Mouse (Mus musculus) thymus, adult 2 months (tissue): ENCODE results near the gene Lrba. TPM values are rescaled to one million over a fixed set of nuclear protein-coding genes. Genes with fewer than 3 reads are reported as not detected.

Experiments
- DNase-seq: peaks from one replicate; pipeline ENCODE4 v3.0.0; 2021
- H3K27ac ChIP-seq: fragments of 200-500 bp; 2 replicates; pipeline ENCODE4 v1.5.1; 2012; ENCODE audit warnings: low read length, control low read depth; ENCODE audit not compliant: control insufficient read depth, insufficient read depth
- H3K27me3 ChIP-seq: fragments of 200-500 bp; 2 replicates; pipeline ENCODE4 v1.6.1; 2012; ENCODE audit warnings: mild to moderate bottlenecking, low read length, moderate library complexity, mixed read lengths; ENCODE audit not compliant: control insufficient read depth, insufficient read depth
- H3K36me3 ChIP-seq: fragments of 200-500 bp; 2 replicates; pipeline ENCODE4 v1.6.1; 2012; ENCODE audit warnings: mild to moderate bottlenecking, low read length, moderate library complexity; ENCODE audit not compliant: control insufficient read depth, insufficient read depth
- H3K4me1 ChIP-seq: fragments of 200-500 bp; replicated peaks from 2 replicates; pipeline ENCODE4 v1.6.1; 2012; ENCODE audit warnings: low read length; ENCODE audit not compliant: control insufficient read depth, insufficient read depth
- H3K4me3 ChIP-seq: fragments of 200-500 bp; 2 replicates; pipeline ENCODE4 v1.5.1; 2012; ENCODE audit warnings: mild to moderate bottlenecking, low read length, control low read depth, moderate library complexity; ENCODE audit not compliant: control insufficient read depth, insufficient read depth
- CTCF ChIP-seq: fragments of 200-500 bp; IDR thresholded peaks from 2 replicates; pipeline ENCODE4 v1.5.1; 2012; ENCODE audit warnings: mild to moderate bottlenecking, control low read depth, low read length, moderate library complexity, borderline replicate concordance; ENCODE audit not compliant: control insufficient read depth, poor library complexity, insufficient read depth; ENCODE audit errors: extremely low read depth
- POLR2A ChIP-seq: fragments of 200-500 bp; IDR thresholded peaks from 2 replicates; pipeline ENCODE4 v1.6.1; 2012; ENCODE audit warnings: mild to moderate bottlenecking, low read length, control low read depth, moderate library complexity; ENCODE audit not compliant: control insufficient read depth, poor library complexity, insufficient read depth; ENCODE audit errors: extremely low read depth
- WGBS: fragments of 180-500 bp; shearing (Covaris S2); methylation state at CpG from one replicate; pipeline ENCODE4 v1.1.7; 2018; 5-methylcytosine and 5-hydroxymethylcytosine counted together
- polyA plus RNA-seq: library from polyadenylated mRNA; depleted of rRNA; stranded (reverse); fragments of >200 nt; gene quantifications from 2 replicates; pipeline ENCODE4 v1.2.3, GENCODE M21; 2012

Gene Lrba
- polyA plus RNA-seq, 1 experiment, result 14.5 TPM

- no peak for TF ChIP-seq POLR2A
- TF ChIP-seq CTCF, result no peak
- H3K36me3 ChIP-seq, result no peaks in the 10 kb centered on the region
- WGBS, result 98% methylated on average over 1 of the region's 1 CpGs
- H3K4me1 ChIP-seq, result no peaks in the 10 kb centered on the region
- no peaks in the 10 kb centered on the region for H3K27me3 ChIP-seq
- no peak for DNase-seq
- H3K4me3 ChIP-seq, result no peak overlapping the region
- H3K27ac ChIP-seq, result no peak overlapping the region
Observed at GRCm38 (mm10) chr3:86561396-86561795, 336.9 kb downstream of the Lrba start.

- H3K4me1 ChIP-seq, result no peaks in the 10 kb centered on the region
- H3K4me3 ChIP-seq, result no peak overlapping the region
- no peak for DNase-seq
- no peak overlapping the region for H3K27ac ChIP-seq
- TF ChIP-seq POLR2A, result no peak
- no peak for TF ChIP-seq CTCF
- H3K27me3 ChIP-seq, result no peaks in the 10 kb centered on the region
- no peaks in the 10 kb centered on the region for H3K36me3 ChIP-seq
- WGBS, result 71% methylated on average over 4 of the region's 4 CpGs
Observed at GRCm38 (mm10) chr3:86567312-86567711, 342.8 kb downstream of the Lrba start.

GRCm38 (mm10) chr3:86571518-86571917 is 347.0 kb downstream of the Lrba start:
- Histone ChIP-seq H3K27me3 (no peaks in the 10 kb centered on the region), H3K4me1 (no peaks in the 10 kb centered on the region), H3K27ac (no peak overlapping the region), H3K36me3 (no peaks in the 10 kb centered on the region), H3K4me3 (no peak overlapping the region)
- whole genome bisulfite sequencing, result 93% methylated on average over 4 of the region's 4 CpGs
- DNase-seq, result no peak
- TF ChIP-seq CTCF (no peak), POLR2A (no peak)

GRCm38 (mm10) chr3:86572519-86573244 is 348.2 kb downstream of the Lrba start:
- no peaks in the 10 kb centered on the region for H3K36me3 ChIP-seq
- TF ChIP-seq CTCF (no peak), POLR2A (no peak)
- 97% methylated on average over 3 of the region's 3 CpGs for WGBS
- no peak overlapping the region for H3K27ac ChIP-seq
- H3K4me1 ChIP-seq, result no peaks in the 10 kb centered on the region
- H3K4me3 ChIP-seq, result no peak overlapping the region
- DNase-seq, result no peak
- H3K27me3 ChIP-seq, result no peaks in the 10 kb centered on the region

- Histone ChIP-seq H3K36me3 (no peaks in the 10 kb centered on the region), H3K4me1 (no peaks in the 10 kb centered on the region), H3K27ac (no peak overlapping the region), H3K4me3 (no peak overlapping the region), H3K27me3 (no peaks in the 10 kb centered on the region)
- no peak for DNase-seq
- TF ChIP-seq CTCF (no peak), POLR2A (no peak)
Observed at GRCm38 (mm10) chr3:86575312-86575711, 350.8 kb downstream of the Lrba start.

GRCm38 (mm10) chr3:86602284-86602683 is 377.8 kb downstream of the Lrba start:
- DNase-seq, result no peak
- no peaks in the 10 kb centered on the region for H3K4me1 ChIP-seq
- H3K27me3 ChIP-seq, result no peaks in the 10 kb centered on the region
- TF ChIP-seq POLR2A, result no peak
- no peak for TF ChIP-seq CTCF
- no peak overlapping the region for H3K4me3 ChIP-seq
- no peaks in the 10 kb centered on the region for H3K36me3 ChIP-seq
- no peak overlapping the region for H3K27ac ChIP-seq
- 98% methylated on average over 3 of the region's 3 CpGs for WGBS

- Histone ChIP-seq H3K4me1 (no peaks in the 10 kb centered on the region), H3K36me3 (no peaks in the 10 kb centered on the region), H3K27me3 (no peaks in the 10 kb centered on the region), H3K4me3 (no peak overlapping the region), H3K27ac (no peak overlapping the region)
- TF ChIP-seq CTCF (no peak), POLR2A (no peak)
- no peak for DNase-seq
- 95% methylated on average over 8 of the region's 8 CpGs for WGBS
Observed at GRCm38 (mm10) chr3:86605775-86606174, 381.3 kb downstream of the Lrba start.
